Mouse (Mus musculus) small intestine, adult 2 months (tissue): ENCODE measurements around the gene Nr6a1. TPM values are rescaled to one million over a fixed set of nuclear protein-coding genes. Genes with fewer than 3 reads are reported as not detected.

ENCODE experiments used
- H3K27ac ChIP-seq: fragments of 200-500 bp; 2 replicates; pipeline ENCODE4 v1.5.1; 2012; ENCODE audit warnings: low read depth, low read length, control low read depth, inconsistent platforms; ENCODE audit not compliant: insufficient read depth
- H3K27me3 ChIP-seq: fragments of 200-500 bp; 2 replicates; pipeline ENCODE4 v1.6.1; 2012; ENCODE audit warnings: mild to moderate bottlenecking, moderate library complexity, low read length, inconsistent platforms; ENCODE audit not compliant: control insufficient read depth, insufficient read depth
- H3K36me3 ChIP-seq: fragments of 200-500 bp; 2 replicates; pipeline ENCODE4 v1.6.1; 2012; ENCODE audit warnings: mild to moderate bottlenecking, low read length, control low read depth, inconsistent platforms; ENCODE audit not compliant: control insufficient read depth, insufficient read depth
- H3K4me1 ChIP-seq: fragments of 200-500 bp; 2 replicates; pipeline ENCODE4 v1.6.1; 2012; ENCODE audit warnings: low read length, inconsistent platforms, mixed read lengths; ENCODE audit not compliant: control insufficient read depth, insufficient read depth, insufficient read length
- H3K4me3 ChIP-seq: fragments of 200-500 bp; 2 replicates; pipeline ENCODE4 v1.5.1; 2012; ENCODE audit warnings: low read depth, mild to moderate bottlenecking, control low read depth, inconsistent platforms, low read length, moderate library complexity
- CTCF ChIP-seq: fragments of 200-500 bp; IDR thresholded peaks from 2 replicates; pipeline ENCODE4 v1.5.1; 2012; ENCODE audit warnings: low read depth, mild to moderate bottlenecking, control low read depth, inconsistent platforms, low read length, moderate library complexity, mixed read lengths; ENCODE audit not compliant: insufficient replicate concordance, insufficient read length; ENCODE audit errors: extremely low read depth
- POLR2A ChIP-seq: fragments of 200-500 bp; IDR thresholded peaks from 2 replicates; pipeline ENCODE4 v1.6.1; 2012; ENCODE audit warnings: low read depth, mild to moderate bottlenecking, control low read depth, inconsistent platforms, low read length, moderate library complexity
- WGBS: fragments of 180-500 bp; shearing (Covaris S2); methylation state at CpG from one replicate; pipeline ENCODE4 v1.1.7; 2018; 5-methylcytosine and 5-hydroxymethylcytosine counted together
- polyA plus RNA-seq: library from polyadenylated mRNA; depleted of rRNA; stranded (reverse); fragments of >200 nt; gene quantifications from 2 replicates; pipeline ENCODE4 v1.2.3, GENCODE M21; 2012

The Nr6a1 gene
- polyA plus RNA-seq, 1 experiment: 7.2 TPM

DNA sequence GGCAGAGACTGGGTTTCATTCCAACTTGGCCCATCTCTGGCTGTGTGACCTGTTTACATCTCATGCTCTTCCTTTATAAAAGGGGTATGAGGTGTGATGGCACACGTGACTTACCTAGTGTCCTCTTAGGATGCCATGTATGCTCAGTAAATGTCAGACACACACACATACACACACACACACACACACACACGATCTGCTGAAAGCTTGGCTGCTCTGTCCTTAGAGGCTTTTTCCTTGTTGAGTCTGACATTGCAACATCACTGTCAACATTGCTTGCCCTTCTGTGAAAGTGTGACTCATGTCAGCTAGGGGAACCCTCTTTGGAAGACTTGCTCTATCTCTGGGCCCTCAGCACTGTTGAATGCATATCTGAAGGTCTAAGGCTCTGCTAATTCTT, 210.1 kb downstream of the Nr6a1 start:
- Histone ChIP-seq H3K27ac (no peak overlapping the region), H3K4me1 (no peaks in the 10 kb centered on the region), H3K27me3 (peaks cover 9% of the 10 kb centered on the region), H3K4me3 (no peak overlapping the region), H3K36me3 (no peaks in the 10 kb centered on the region)
- WGBS: 55% methylated on average over 2 of the region's 2 CpGs
- TF ChIP-seq CTCF: no peak
- TF ChIP-seq POLR2A: no peak

- Histone ChIP-seq H3K27me3 (peaks cover 39% of the 10 kb centered on the region), H3K36me3 (no peaks in the 10 kb centered on the region), H3K27ac (no peak within 1 kb of the TSS), H3K4me3 (no peak within 1 kb of the TSS), H3K4me1 (peaks cover 13% of the 10 kb centered on the region)
- TF ChIP-seq CTCF: no peak
- no peak for TF ChIP-seq POLR2A
- 90% methylated on average over 13 of the region's 13 CpGs for WGBS
These were observed 213.2 kb downstream of the Nr6a1 start, which contains the start of gene Nr5a1 for GRCm38 (mm10) chr2:38714324-38714723. Gene Nr5a1, minus strand, starts transcription at chr2:38714542.

- peaks cover 13% of the 10 kb centered on the region for H3K4me1 ChIP-seq
- WGBS: 83% methylated on average over 3 of the region's 3 CpGs
- H3K4me3 ChIP-seq: no peak overlapping the region
These were observed 213.9 kb downstream of the Nr6a1 start for GRCm38 (mm10) chr2:38713596-38713995.

DNA sequence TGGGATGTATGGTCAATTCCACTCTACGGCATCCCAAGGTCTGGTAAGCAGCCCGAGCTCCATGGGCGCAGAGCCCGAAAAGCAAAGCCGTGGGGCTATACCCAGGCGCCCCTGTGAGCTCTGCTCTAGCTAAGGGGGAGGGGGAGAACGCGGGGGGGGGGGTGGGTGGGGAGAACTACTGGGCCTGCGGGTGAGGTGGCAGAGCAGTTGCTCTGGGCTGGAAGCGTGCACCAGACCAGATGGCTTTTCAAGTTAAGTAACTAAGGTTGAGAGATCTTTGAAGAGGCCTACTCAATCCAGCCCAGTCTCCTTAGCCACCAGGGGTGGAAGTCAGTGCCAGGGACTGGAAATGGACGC, 214.7 kb downstream of the Nr6a1 start:
- H3K4me3 ChIP-seq: no peak overlapping the region
- no peak for TF ChIP-seq CTCF
- no peak for TF ChIP-seq POLR2A
- no peak overlapping the region for H3K27ac ChIP-seq
- H3K36me3 ChIP-seq: no peaks in the 10 kb centered on the region
- H3K4me1 ChIP-seq: peaks cover 13% of the 10 kb centered on the region
- H3K27me3 ChIP-seq: peaks cover 55% of the 10 kb centered on the region
- WGBS: 47% methylated on average over 11 of the region's 11 CpGs

More at GRCm38 (mm10) chr2:38713596-38713995, 213.9 kb downstream of the Nr6a1 start:
- TF ChIP-seq CTCF (no peak), POLR2A (no peak)
- peaks cover 47% of the 10 kb centered on the region for H3K27me3 ChIP-seq
- H3K27ac ChIP-seq: no peak overlapping the region
- no peaks in the 10 kb centered on the region for H3K36me3 ChIP-seq

- H3K4me1 ChIP-seq: peaks cover 13% of the 10 kb centered on the region
- 9% methylated on average over 58 of the region's 58 CpGs for WGBS
- H3K4me3 ChIP-seq: peak overlapping the region; percentile 18; the same call in 1 of the 2 replicates
- H3K27me3 ChIP-seq: peaks cover 57% of the 10 kb centered on the region
- no peak overlapping the region for H3K27ac ChIP-seq
- H3K36me3 ChIP-seq: no peaks in the 10 kb centered on the region
- TF ChIP-seq CTCF (no peak), POLR2A (no peak)
These were observed 215.3 kb downstream of the Nr6a1 start for GRCm38 (mm10) chr2:38712076-38712768.

- no peaks in the 10 kb centered on the region for H3K36me3 ChIP-seq
- no peak for TF ChIP-seq POLR2A
- TF ChIP-seq CTCF: no peak
- peaks cover 57% of the 10 kb centered on the region for H3K27me3 ChIP-seq
- H3K4me3 ChIP-seq: peak overlapping the region; percentile 18; the same call in 1 of the 2 replicates
- WGBS: 3% methylated on average over 40 of the region's 40 CpGs
- H3K4me1 ChIP-seq: peaks cover 13% of the 10 kb centered on the region
- H3K27ac ChIP-seq: no peak overlapping the region
These were observed 216.0 kb downstream of the Nr6a1 start for GRCm38 (mm10) chr2:38711421-38711861.

GRCm38 (mm10) chr2:38710304-38711241, 216.9 kb downstream of the Nr6a1 start:
- Histone ChIP-seq H3K27me3 (peaks cover 63% of the 10 kb centered on the region), H3K27ac (no peak overlapping the region), H3K4me1 (peaks cover 13% of the 10 kb centered on the region), H3K36me3 (no peaks in the 10 kb centered on the region), H3K4me3 (peak overlapping the region; percentile 28)
- 2% methylated on average over 75 of the region's 75 CpGs for WGBS
- no peak for TF ChIP-seq CTCF
- no peak for TF ChIP-seq POLR2A
